Mouse (Mus musculus) erythroblast, embryonic 14.5 days (primary cell): Measurements from ENCODE around the gene Rrh.

Experiments
- GATA1 ChIP-seq: IDR thresholded peaks from 2 replicates; pipeline ENCODE4 v1.6.1; 2012; ENCODE audit warnings: low read length, inconsistent platforms, mixed read lengths
- TAL1 ChIP-seq: IDR thresholded peaks from 3 replicates; pipeline ENCODE4 v1.6.1; 2012; ENCODE audit warnings: low read length, inconsistent platforms, mixed read lengths

DNA sequence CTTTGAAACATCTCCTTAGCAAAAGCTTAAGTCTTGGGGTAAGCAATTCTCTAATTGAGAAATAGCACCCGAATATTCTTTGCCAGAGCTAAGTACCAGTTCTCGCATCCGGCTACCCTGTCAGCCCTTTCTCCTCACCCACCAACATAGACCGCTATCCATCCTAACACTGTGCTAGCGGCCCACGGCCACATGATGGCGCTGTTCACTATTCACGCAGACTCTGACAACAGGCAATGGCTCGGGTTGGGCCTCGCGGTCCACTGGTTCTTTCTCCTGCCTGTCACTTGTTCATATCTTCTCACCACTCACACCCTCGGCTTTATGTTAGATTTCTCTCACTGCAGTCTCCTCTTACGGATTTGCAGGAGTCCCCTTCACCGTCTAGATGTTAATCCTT lies 41.3 kb upstream of the Rrh start:
- TF ChIP-seq TAL1 (no peak), GATA1 (no peak)
